Mouse (Mus musculus): Measurements from ENCODE around the gene Cdc42ep2. TPM values are rescaled to one million over a fixed set of nuclear protein-coding genes. Genes with fewer than 3 reads are reported as not detected.

Cdc42ep2 gene
- 3.9 and 4.0 TPM in 2 replicates for polyA plus RNA-seq (2014; fragmentation: Nextera tagmentation; extraction: Ambion mirVana)

- Histone ChIP-seq H3K36me3 (ENCODE audit: control insufficient read depth, insufficient read depth, low read length) (no peaks in the 10 kb centered on the region), H3K4me1 (ENCODE audit: control insufficient read depth, insufficient read depth, low read length) (peaks cover 3% of the 10 kb centered on the region), H3K4me2 (ENCODE audit: low read depth) (peak within 1 kb of the TSS; percentile 99), H3K27ac (ENCODE audit: low read depth, low read length) (no peak within 1 kb of the TSS), H3K9me3 (ENCODE audit: control insufficient read depth, low read length) (no peaks in the 10 kb centered on the region), H3K27me3 (ENCODE audit: control insufficient read depth, insufficient read depth, low read length) (peaks cover 3% of the 10 kb centered on the region), H3K9ac (ENCODE audit: low read length) (peak within 1 kb of the TSS; percentile 44), H3K4me3 (ENCODE audit: low read depth, low read length) (peak within 1 kb of the TSS; percentile 48)
- peak; percentile 97 for ATAC-seq (ENCODE audit: insufficient read depth, low FRiP score, low TSS enrichment)
- WGBS, result 0% methylated on average over 18 of the region's 18 CpGs
- DNase-seq (ENCODE audit: low spot score), result peak; percentile 94
Observed at GRCm38 (mm10) chr19:5924713-5925093, at the start of gene Cdc42ep2. Cdc42ep2 (minus strand) TSS chr19:5924816.

GRCm38 (mm10) chr19:5967664-5968063, 43.0 kb upstream of the Cdc42ep2 start:
- H3K4me1 ChIP-seq (ENCODE audit: control insufficient read depth, insufficient read depth, low read length), result peaks cover 8% of the 10 kb centered on the region
- no peaks in the 10 kb centered on the region for H3K36me3 ChIP-seq (ENCODE audit: control insufficient read depth, insufficient read depth, low read length)
- H3K27me3 ChIP-seq (ENCODE audit: control insufficient read depth, insufficient read depth, low read length), result no peaks in the 10 kb centered on the region
- no peak overlapping the region for H3K4me2 ChIP-seq (ENCODE audit: low read depth)
- DNase-seq (ENCODE audit: low spot score) (no peak), ATAC-seq (ENCODE audit: insufficient read depth, low FRiP score, low TSS enrichment) (no peak)
- 88% methylated on average over 10 of the region's 10 CpGs for WGBS
- no peak overlapping the region for H3K9ac ChIP-seq (ENCODE audit: low read length)
- H3K9me3 ChIP-seq (ENCODE audit: control insufficient read depth, low read length), result no peaks in the 10 kb centered on the region
- no peak overlapping the region for H3K27ac ChIP-seq (ENCODE audit: low read depth, low read length)
- no peak overlapping the region for H3K4me3 ChIP-seq (ENCODE audit: low read depth, low read length)

- WGBS, result 73% methylated on average over 6 of the region's 6 CpGs
- H3K9me3 ChIP-seq (ENCODE audit: control insufficient read depth, low read length), result no peaks in the 10 kb centered on the region
- no peak overlapping the region for H3K4me2 ChIP-seq (ENCODE audit: low read depth)
- 0 out of 2 replicates have a peak overlapping the region, but pooled peaks have one; percentile 11 for H3K9ac ChIP-seq (ENCODE audit: low read length)
- no peak overlapping the region for H3K27ac ChIP-seq (ENCODE audit: low read depth, low read length)
- H3K4me1 ChIP-seq (ENCODE audit: control insufficient read depth, insufficient read depth, low read length), result peaks cover 8% of the 10 kb centered on the region
- no peak overlapping the region for H3K4me3 ChIP-seq (ENCODE audit: low read depth, low read length)
- no peak for DNase-seq (ENCODE audit: low spot score)
- no peaks in the 10 kb centered on the region for H3K27me3 ChIP-seq (ENCODE audit: control insufficient read depth, insufficient read depth, low read length)
- H3K36me3 ChIP-seq (ENCODE audit: control insufficient read depth, insufficient read depth, low read length), result no peaks in the 10 kb centered on the region
- ATAC-seq (ENCODE audit: insufficient read depth, low FRiP score, low TSS enrichment), result no peak
Observed at GRCm38 (mm10) chr19:5966786-5967185, 42.2 kb upstream of the Cdc42ep2 start.

GRCm38 (mm10) chr19:5965910-5966309, 41.3 kb upstream of the Cdc42ep2 start:
- 88% methylated on average over 2 of the region's 2 CpGs for WGBS
- no peak overlapping the region for H3K9ac ChIP-seq (ENCODE audit: low read length)
- peaks cover 8% of the 10 kb centered on the region for H3K4me1 ChIP-seq (ENCODE audit: control insufficient read depth, insufficient read depth, low read length)
- H3K27ac ChIP-seq (ENCODE audit: low read depth, low read length), result no peak overlapping the region
- DNase-seq (ENCODE audit: low spot score) (no peak), ATAC-seq (ENCODE audit: insufficient read depth, low FRiP score, low TSS enrichment) (no peak)
- H3K9me3 ChIP-seq (ENCODE audit: control insufficient read depth, low read length), result no peaks in the 10 kb centered on the region
- no peaks in the 10 kb centered on the region for H3K27me3 ChIP-seq (ENCODE audit: control insufficient read depth, insufficient read depth, low read length)
- H3K36me3 ChIP-seq (ENCODE audit: control insufficient read depth, insufficient read depth, low read length), result no peaks in the 10 kb centered on the region
- H3K4me2 ChIP-seq (ENCODE audit: low read depth), result no peak overlapping the region
- H3K4me3 ChIP-seq (ENCODE audit: low read depth, low read length), result no peak overlapping the region

GRCm38 (mm10) chr19:5965280-5965679, 40.7 kb upstream of the Cdc42ep2 start:
- no peak for ATAC-seq (ENCODE audit: insufficient read depth, low FRiP score, low TSS enrichment)

DNA sequence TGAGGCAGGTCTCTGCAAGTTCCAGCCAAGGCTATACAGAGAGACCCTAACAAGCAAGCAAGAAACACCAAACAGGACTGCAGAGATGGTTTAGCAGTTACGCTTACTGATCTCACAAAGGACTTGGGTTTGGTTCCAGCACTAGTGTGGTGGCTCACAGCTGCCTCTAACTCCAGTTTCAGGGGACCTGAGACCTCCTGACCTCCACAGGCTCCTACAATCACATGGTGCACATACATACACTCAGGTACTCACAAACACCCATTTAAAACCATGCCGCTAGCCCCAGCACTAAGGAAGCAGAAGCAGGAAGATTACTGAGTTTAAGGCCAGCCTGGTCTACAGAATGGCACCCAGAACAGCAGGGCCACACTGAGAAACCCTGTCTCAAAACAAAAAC, 40.2 kb upstream of the Cdc42ep2 start:
- Histone ChIP-seq H3K4me1 (ENCODE audit: control insufficient read depth, insufficient read depth, low read length) (peaks cover 8% of the 10 kb centered on the region), H3K9me3 (ENCODE audit: control insufficient read depth, low read length) (no peaks in the 10 kb centered on the region), H3K27ac (ENCODE audit: low read depth, low read length) (no peak overlapping the region), H3K27me3 (ENCODE audit: control insufficient read depth, insufficient read depth, low read length) (no peaks in the 10 kb centered on the region), H3K4me3 (ENCODE audit: low read depth, low read length) (peak overlapping the region; percentile 62; the same call in 1 of the 2 replicates), H3K4me2 (ENCODE audit: low read depth) (peak overlapping the region; percentile 71), H3K9ac (ENCODE audit: low read length) (no peak overlapping the region), H3K36me3 (ENCODE audit: control insufficient read depth, insufficient read depth, low read length) (no peaks in the 10 kb centered on the region)
- ATAC-seq (ENCODE audit: insufficient read depth, low FRiP score, low TSS enrichment) (no peak), DNase-seq (ENCODE audit: low spot score) (no peak)
- 88% methylated on average over 2 of the region's 2 CpGs for WGBS

More at GRCm38 (mm10) chr19:5965280-5965679, 40.7 kb upstream of the Cdc42ep2 start:
- peaks cover 8% of the 10 kb centered on the region for H3K4me1 ChIP-seq (ENCODE audit: control insufficient read depth, insufficient read depth, low read length)
- WGBS, result 12% methylated on average over 4 of the region's 4 CpGs
- no peaks in the 10 kb centered on the region for H3K27me3 ChIP-seq (ENCODE audit: control insufficient read depth, insufficient read depth, low read length)
- no peaks in the 10 kb centered on the region for H3K36me3 ChIP-seq (ENCODE audit: control insufficient read depth, insufficient read depth, low read length)
- H3K4me2 ChIP-seq (ENCODE audit: low read depth), result no peak overlapping the region
- no peak overlapping the region for H3K9ac ChIP-seq (ENCODE audit: low read length)
- H3K4me3 ChIP-seq (ENCODE audit: low read depth, low read length), result no peak overlapping the region
- no peaks in the 10 kb centered on the region for H3K9me3 ChIP-seq (ENCODE audit: control insufficient read depth, low read length)
- DNase-seq (ENCODE audit: low spot score), result peak; percentile 81
- H3K27ac ChIP-seq (ENCODE audit: low read depth, low read length), result no peak overlapping the region

- Histone ChIP-seq H3K27me3 (ENCODE audit: control insufficient read depth, insufficient read depth, low read length) (no peaks in the 10 kb centered on the region), H3K4me1 (ENCODE audit: control insufficient read depth, insufficient read depth, low read length) (peaks cover 8% of the 10 kb centered on the region), H3K4me2 (ENCODE audit: low read depth) (peak within 1 kb of the TSS; percentile 71), H3K4me3 (ENCODE audit: low read depth, low read length) (peak within 1 kb of the TSS; percentile 62), H3K9ac (ENCODE audit: low read length) (peak within 1 kb of the TSS; percentile 71), H3K9me3 (ENCODE audit: control insufficient read depth, low read length) (no peaks in the 10 kb centered on the region), H3K27ac (ENCODE audit: low read depth, low read length) (0 out of 2 replicates have a peak within 1 kb of the TSS, but pooled peaks have one; percentile 34), H3K36me3 (ENCODE audit: control insufficient read depth, insufficient read depth, low read length) (no peaks in the 10 kb centered on the region)
- ATAC-seq (ENCODE audit: insufficient read depth, low FRiP score, low TSS enrichment) (peak; percentile 72), DNase-seq (ENCODE audit: low spot score) (peak; percentile 91)
- WGBS, result under 1% methylated on average over 50 of the region's 50 CpGs
Observed at GRCm38 (mm10) chr19:5963883-5964562, 39.4 kb upstream of the Cdc42ep2 start, which contains the start of gene Pola2. Pola2 (minus strand) TSS chr19:5964202.

GRCm38 (mm10) chr19:5962651-5963050, 38.0 kb upstream of the Cdc42ep2 start:
- Histone ChIP-seq H3K9me3 (ENCODE audit: control insufficient read depth, low read length) (no peaks in the 10 kb centered on the region), H3K27me3 (ENCODE audit: control insufficient read depth, insufficient read depth, low read length) (no peaks in the 10 kb centered on the region), H3K27ac (ENCODE audit: low read depth, low read length) (no peak overlapping the region), H3K36me3 (ENCODE audit: control insufficient read depth, insufficient read depth, low read length) (no peaks in the 10 kb centered on the region), H3K4me1 (ENCODE audit: control insufficient read depth, insufficient read depth, low read length) (peaks cover 8% of the 10 kb centered on the region), H3K9ac (ENCODE audit: low read length) (no peak overlapping the region), H3K4me2 (ENCODE audit: low read depth) (peak overlapping the region; percentile 71), H3K4me3 (ENCODE audit: low read depth, low read length) (peak overlapping the region; percentile 62)
- ATAC-seq (ENCODE audit: insufficient read depth, low FRiP score, low TSS enrichment) (no peak), DNase-seq (ENCODE audit: low spot score) (no peak)
- 27% methylated on average over 1 of the region's 1 CpGs for WGBS

GRCm38 (mm10) chr19:5957371-5957770, 32.8 kb upstream of the Cdc42ep2 start:
- no peak overlapping the region for H3K9ac ChIP-seq (ENCODE audit: low read length)
- WGBS, result 95% methylated on average over 5 of the region's 5 CpGs
- H3K36me3 ChIP-seq (ENCODE audit: control insufficient read depth, insufficient read depth, low read length), result no peaks in the 10 kb centered on the region
- no peak overlapping the region for H3K27ac ChIP-seq (ENCODE audit: low read depth, low read length)
- H3K27me3 ChIP-seq (ENCODE audit: control insufficient read depth, insufficient read depth, low read length), result no peaks in the 10 kb centered on the region
- DNase-seq (ENCODE audit: low spot score) (no peak), ATAC-seq (ENCODE audit: insufficient read depth, low FRiP score, low TSS enrichment) (no peak)
- no peak overlapping the region for H3K4me2 ChIP-seq (ENCODE audit: low read depth)
- no peaks in the 10 kb centered on the region for H3K4me1 ChIP-seq (ENCODE audit: control insufficient read depth, insufficient read depth, low read length)
- H3K9me3 ChIP-seq (ENCODE audit: control insufficient read depth, low read length), result no peaks in the 10 kb centered on the region
- no peak overlapping the region for H3K4me3 ChIP-seq (ENCODE audit: low read depth, low read length)
